8 mouse cellular contexts compared by ENCODE assay signal in genomic region chr13:54686139-54687053, GRCm38 (mm10). TPM values are rescaled to one million over a fixed set of nuclear protein-coding genes. Genes with fewer than 3 reads are reported as not detected.
DNase-seq lines count a peak whose midpoint lies in the region; ATAC-seq and TF ChIP-seq lines count a peak whose summit lies in the region.

No protein-coding gene starts in this region.

- H3K9ac ChIP-seq in hindbrain, postnatal 0 days (replicated peaks; ENCODE audit: low read length): peak overlapping the region; percentile 97
- peak overlapping the region; percentile 95 for H3K9ac ChIP-seq in midbrain, embryonic 16.5 days (ENCODE audit: low read depth, low read length)

- H3K36me3 ChIP-seq in testis, adult 2 months (ENCODE audit: control insufficient read depth, insufficient read depth, low read length): peaks cover 2% of the 10 kb centered on the region
- H3K36me3 ChIP-seq in hindbrain, postnatal 0 days (ENCODE audit: insufficient read depth, low read length): peaks cover 31% of the 10 kb centered on the region
- peaks cover 22% of the 10 kb centered on the region for H3K36me3 ChIP-seq in midbrain, embryonic 16.5 days (ENCODE audit: control insufficient read depth, insufficient read depth, low read length)

- no peak for ATAC-seq in cerebellum, adult (ENCODE audit: insufficient number of reproducible peaks, low FRiP score, low TSS enrichment)
- ATAC-seq in hindbrain, postnatal 0 days: no peak
- no peak for ATAC-seq in midbrain, embryonic 16.5 days

- no peaks in the 10 kb centered on the region for H3K9me3 ChIP-seq in hindbrain, postnatal 0 days (ENCODE audit: low read length)
- no peaks in the 10 kb centered on the region for H3K9me3 ChIP-seq in midbrain, embryonic 16.5 days (replicated peaks; ENCODE audit: control insufficient read depth, low read length, poor library complexity, severe bottlenecking)

- no peak for TF ChIP-seq POLR2A in testis, adult 2 months (IDR thresholded peaks at IDR 0.05; ENCODE audit: control insufficient read depth, low read depth, low read length)

- peak overlapping the region; percentile 97 for H3K4me3 ChIP-seq in testis, adult 2 months (ENCODE audit: control insufficient read depth, low read depth, low read length)
- H3K4me3 ChIP-seq in hindbrain, postnatal 0 days (ENCODE audit: low read length): peak overlapping the region; percentile 99
- peak overlapping the region; percentile 90 for H3K4me3 ChIP-seq in midbrain, embryonic 16.5 days (ENCODE audit: low read depth, low read length)

- H3K4me2 ChIP-seq in hindbrain, postnatal 0 days (ENCODE audit: low read depth, low read length): peak overlapping the region; percentile 69
- H3K4me2 ChIP-seq in midbrain, embryonic 16.5 days (ENCODE audit: low read length): peak overlapping the region; percentile 93

- DNase-seq in cerebellum, adult 11-12 months: peak; percentile 33
- no peak for DNase-seq in testis, postnatal 10 days (ENCODE audit: low spot score)
- no peak for DNase-seq in hindbrain, postnatal 0 days (ENCODE audit: low spot score)
- no peak for DNase-seq in left cerebral cortex, postnatal 4 days
- no peak for DNase-seq in layer of hippocampus, adult 18-20 months (ENCODE audit: low spot score in 2 of 2)

- no peaks in the 10 kb centered on the region for H3K27me3 ChIP-seq in testis, adult 2 months (ENCODE audit: control insufficient read depth, insufficient read depth, low read length)
- H3K27me3 ChIP-seq in hindbrain, postnatal 0 days (ENCODE audit: insufficient read depth, low read length): no peaks in the 10 kb centered on the region
- no peaks in the 10 kb centered on the region for H3K27me3 ChIP-seq in midbrain, embryonic 16.5 days (ENCODE audit: control insufficient read depth, insufficient read depth, low read depth, low read length)

- H3K4me1 ChIP-seq in testis, adult 2 months (ENCODE audit: control insufficient read depth, insufficient read depth, low read length): peaks cover 11% of the 10 kb centered on the region
- peaks cover 20% of the 10 kb centered on the region; the same call in 1 of the 2 replicates for H3K4me1 ChIP-seq in hindbrain, postnatal 0 days (ENCODE audit: insufficient read depth, low read length)
- H3K4me1 ChIP-seq in midbrain, embryonic 16.5 days (ENCODE audit: control insufficient read depth, insufficient read depth, low read length): peaks cover 39% of the 10 kb centered on the region

- H3K27ac ChIP-seq in testis, adult 2 months (ENCODE audit: control insufficient read depth, insufficient read depth, low read depth, low read length): peak overlapping the region; percentile 92
- peak overlapping the region; percentile 99 for H3K27ac ChIP-seq in hindbrain, postnatal 0 days
- H3K27ac ChIP-seq in midbrain, embryonic 16.5 days (ENCODE audit: low read length): peak overlapping the region; percentile 99

- intact Hi-C loops in left cerebral cortex, postnatal 4 days (cut with DNase I): no loop called here

- no peak for TF ChIP-seq CTCF in testis, adult 2 months (IDR thresholded peaks at IDR 0.05; ENCODE audit: control insufficient read depth, insufficient read depth, insufficient replicate concordance, low read depth, low read length)
- TF ChIP-seq CTCF in hindbrain, postnatal 0 days (IDR thresholded peaks at IDR 0.05; ENCODE audit: low read depth): no peak

- WGBS in hindbrain, postnatal 0 days: 5% methylated on average over 19 of the region's 19 CpGs
- 5% methylated on average over 19 of the region's 19 CpGs for WGBS in midbrain, embryonic 16.5 days

RNA-seq across cellular contexts. Expression of gene Rnf44, which starts 7.3 kb away (rescaled TPM):
- polyA plus RNA-seq in testis, adult 2 months (2012; rRNA removed): 418 and 439 TPM in 2 replicates
- 73.1 and 74.8 TPM in 2 replicates for total RNA-seq in hindbrain, postnatal 0 days (2014; rRNA removed)
- 48.8 and 60.1 TPM in 2 replicates for polyA plus RNA-seq in hindbrain, postnatal 0 days (2015; fragmentation: Nextera tagmentation; extraction: Ambion mirVana)
- polyA plus RNA-seq in midbrain, embryonic 16.5 days (2015; fragmentation: Nextera tagmentation; extraction: Ambion mirVana): 65.3 and 67.2 TPM in 2 replicates
- total RNA-seq in left cerebral cortex, postnatal 4 days (2021): 100 to 1,000 TPM; 111 to 114 TPM
- 100 to 1,000 TPM; 164 to 179 TPM for total RNA-seq in layer of hippocampus, adult 18-20 months (2021)

RNA-seq across cellular contexts. Expression of gene Cdhr2, which starts 14.9 kb away (rescaled TPM):
- 1.1 and 1.5 TPM in 2 replicates for polyA plus RNA-seq in testis, adult 2 months (2012; rRNA removed)
- 0.22 and 0.37 TPM in 2 replicates for total RNA-seq in hindbrain, postnatal 0 days (2014; rRNA removed)
- 0.35 and 0.41 TPM in 2 replicates for polyA plus RNA-seq in hindbrain, postnatal 0 days (2015; fragmentation: Nextera tagmentation; extraction: Ambion mirVana)
- polyA plus RNA-seq in midbrain, embryonic 16.5 days (2015; fragmentation: Nextera tagmentation; extraction: Ambion mirVana): 0.22 and 0.36 TPM in 2 replicates
- total RNA-seq in left cerebral cortex, postnatal 4 days (2021): under 1 TPM; 0.12 to 0.26 TPM
- total RNA-seq in layer of hippocampus, adult 18-20 months (2021): under 1 TPM; 0.20 to 0.22 TPM
